Mouse (Mus musculus): ENCODE measurements around the gene Gchfr.

DNA sequence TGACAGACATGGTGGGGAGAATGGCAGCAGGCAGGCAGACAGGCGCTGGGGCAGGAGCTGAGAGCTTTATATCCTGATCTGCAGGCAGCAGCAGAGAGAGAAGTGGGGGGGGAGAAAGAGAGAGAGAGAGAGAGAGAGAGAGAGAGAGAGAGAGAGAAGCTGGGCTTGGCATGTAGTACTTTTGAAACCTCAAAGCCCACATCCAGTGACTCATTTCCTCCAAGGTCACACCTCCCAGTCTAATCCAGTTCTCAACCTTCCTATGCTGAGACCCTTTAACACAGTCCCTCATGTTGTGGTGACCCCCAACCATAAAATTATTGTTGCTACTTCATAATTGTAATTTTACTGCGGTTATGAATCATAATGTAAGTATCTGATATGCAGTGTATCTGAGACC lies 2.7 kb downstream of the Gchfr start:
- no peak for TF ChIP-seq POLR2A (IDR thresholded peaks at IDR 0.05; ENCODE audit: control insufficient read depth, extremely low read depth, insufficient read depth, low read length, poor library complexity)
- TF ChIP-seq CTCF (IDR thresholded peaks at IDR 0.05; ENCODE audit: borderline replicate concordance, control insufficient read depth, extremely low read depth, insufficient read depth, low read length, poor library complexity) = no peak
